Mouse (Mus musculus): Measurements from ENCODE around the gene Lbx1. TPM values are rescaled to one million over a fixed set of nuclear protein-coding genes. Genes with fewer than 3 reads are reported as not detected.

Lbx1 gene
- polyA plus RNA-seq, 1 experiment from 2014 or later, result 0.08 TPM

GRCm38 (mm10) chr19:45207153-45207552, 28.5 kb downstream of the Lbx1 start:
- WGBS, result 94% methylated on average over 15 of the region's 15 CpGs
- Histone ChIP-seq H3K36me3 (no peaks in the 10 kb centered on the region), H3K27ac (no peak overlapping the region), H3K9ac (no peak overlapping the region), H3K9me3 (no peaks in the 10 kb centered on the region), H3K4me2 (replicated peaks) (no peak overlapping the region), H3K4me1 (replicated peaks) (peaks cover 8% of the 10 kb centered on the region; the same call in 1 of the 2 replicates), H3K4me3 (replicated peaks) (no peak overlapping the region), H3K27me3 (replicated peaks) (peaks cover 5% of the 10 kb centered on the region; the same call in 1 of the 2 replicates)
- ATAC-seq, result no peak

- H3K9ac ChIP-seq, result no peak overlapping the region
- H3K27me3 ChIP-seq (replicated peaks), result peaks cover 5% of the 10 kb centered on the region; the same call in 1 of the 2 replicates
- WGBS, result 75% methylated on average over 3 of the region's 3 CpGs
- H3K4me1 ChIP-seq (replicated peaks), result peaks cover 8% of the 10 kb centered on the region; the same call in 1 of the 2 replicates
- H3K9me3 ChIP-seq, result no peaks in the 10 kb centered on the region
- no peak overlapping the region for H3K27ac ChIP-seq
- H3K4me2 ChIP-seq (replicated peaks), result no peak overlapping the region
- ATAC-seq, result no peak
- no peaks in the 10 kb centered on the region for H3K36me3 ChIP-seq
- H3K4me3 ChIP-seq (replicated peaks), result no peak overlapping the region
Measured at GRCm38 (mm10) chr19:45205311-45206105, 30.1 kb downstream of the Lbx1 start.

- Histone ChIP-seq H3K36me3 (no peaks in the 10 kb centered on the region), H3K9ac (no peak overlapping the region), H3K4me1 (replicated peaks) (no peaks in the 10 kb centered on the region), H3K4me2 (replicated peaks) (no peak overlapping the region), H3K27ac (no peak overlapping the region), H3K27me3 (replicated peaks) (no peaks in the 10 kb centered on the region), H3K4me3 (replicated peaks) (no peak overlapping the region), H3K9me3 (peaks cover 5% of the 10 kb centered on the region; the same call in 1 of the 2 replicates)
- no peak for ATAC-seq
- WGBS, result 85% methylated on average over 8 of the region's 8 CpGs
Measured at GRCm38 (mm10) chr19:45196967-45197366, 38.6 kb downstream of the Lbx1 start.

- no peaks in the 10 kb centered on the region for H3K27me3 ChIP-seq (replicated peaks)
- no peak overlapping the region for H3K4me3 ChIP-seq (replicated peaks)
- H3K36me3 ChIP-seq, result no peaks in the 10 kb centered on the region
- 47% methylated on average over 4 of the region's 4 CpGs for WGBS
- ATAC-seq, result no peak
- no peaks in the 10 kb centered on the region for H3K4me1 ChIP-seq (replicated peaks)
- no peak overlapping the region for H3K9ac ChIP-seq
- no peak overlapping the region for H3K4me2 ChIP-seq (replicated peaks)
- H3K27ac ChIP-seq, result no peak overlapping the region
- H3K9me3 ChIP-seq, result peaks cover 5% of the 10 kb centered on the region; the same call in 1 of the 2 replicates
Measured at GRCm38 (mm10) chr19:45194651-45195050, 41.0 kb downstream of the Lbx1 start.

Other genes with a start within 250 kb of the Lbx1 start
- 13.7 and 16.2 TPM in 2 replicates for gene Sema4g, start 246.7 kb downstream of the Lbx1 start, polyA plus RNA-seq (2015; fragmentation: Nextera tagmentation; extraction: Ambion mirVana)
- 20.5 and 22.5 TPM in 2 replicates for gene Twnk, start 230.1 kb downstream of the Lbx1 start, polyA plus RNA-seq (2015; fragmentation: Nextera tagmentation; extraction: Ambion mirVana)
- gene Mrpl43, start 229.4 kb downstream of the Lbx1 start, polyA plus RNA-seq (2015; fragmentation: Nextera tagmentation; extraction: Ambion mirVana), result 73.8 and 76.7 TPM in 2 replicates
- 56.9 and 63.2 TPM in 2 replicates for gene Lzts2, start 221.4 kb downstream of the Lbx1 start, polyA plus RNA-seq (2015; fragmentation: Nextera tagmentation; extraction: Ambion mirVana)
- 0.40 and 0.43 TPM in 2 replicates for gene Pdzd7, start 190.1 kb downstream of the Lbx1 start, polyA plus RNA-seq (2015; fragmentation: Nextera tagmentation; extraction: Ambion mirVana)
- gene Sfxn3, start 188.3 kb downstream of the Lbx1 start, polyA plus RNA-seq (2015; fragmentation: Nextera tagmentation; extraction: Ambion mirVana), result 19.0 and 19.4 TPM in 2 replicates
- gene Kazald1, start 160.6 kb downstream of the Lbx1 start, polyA plus RNA-seq (2015; fragmentation: Nextera tagmentation; extraction: Ambion mirVana), result 1.5 and 1.8 TPM in 2 replicates
- 0.11 and 0.14 TPM in 2 replicates for gene Tlx1, start 85.1 kb downstream of the Lbx1 start, polyA plus RNA-seq (2015; fragmentation: Nextera tagmentation; extraction: Ambion mirVana)
- gene Btrc, start 127.9 kb upstream of the Lbx1 start, polyA plus RNA-seq (2015; fragmentation: Nextera tagmentation; extraction: Ambion mirVana), result 31.8 and 32.7 TPM in 2 replicates

Data from intestine, embryonic 15.5 days (tissue).